Mouse (Mus musculus) cortical plate, adult 2 months (tissue): ENCODE results near the gene Fzd1. TPM values are rescaled to one million over a fixed set of nuclear protein-coding genes. Genes with fewer than 3 reads are reported as not detected.
A peak's percentile ranks its signal among the peaks of the same experiment; 100 is the strongest.

ENCODE experiments used
- H3K27ac ChIP-seq: fragments of 200-500 bp; 2 replicates; pipeline ENCODE4 v1.5.1; 2012; ENCODE audit warnings: low read length, control low read depth, inconsistent platforms; ENCODE audit not compliant: insufficient read depth
- H3K4me1 ChIP-seq: fragments of 200-500 bp; 2 replicates; pipeline ENCODE4 v1.6.1; 2011; ENCODE audit warnings: low read length; ENCODE audit not compliant: control insufficient read depth, insufficient read depth
- H3K4me3 ChIP-seq: fragments of 200-500 bp; 2 replicates; pipeline ENCODE4 v1.5.1; 2011; ENCODE audit warnings: mild to moderate bottlenecking, low read length, control low read depth; ENCODE audit not compliant: insufficient read depth
- CTCF ChIP-seq: fragments of 200-500 bp; IDR thresholded peaks from 2 replicates; pipeline ENCODE4 v1.5.1; 2011; ENCODE audit warnings: mild to moderate bottlenecking, control low read depth, low read length; ENCODE audit not compliant: insufficient read depth; ENCODE audit errors: extremely low read depth
- POLR2A ChIP-seq: fragments of 200-500 bp; IDR thresholded peaks from 2 replicates; pipeline ENCODE4 v1.6.1; 2011; ENCODE audit warnings: mild to moderate bottlenecking, low read length, control low read depth; ENCODE audit not compliant: insufficient read depth; ENCODE audit errors: extremely low read depth
- polyA plus RNA-seq: library from polyadenylated mRNA; depleted of rRNA; stranded (reverse); fragments of >200 nt; gene quantifications from 2 replicates; pipeline ENCODE4 v1.2.3, GENCODE M21; 2012

The Fzd1 gene
- polyA plus RNA-seq, 1 experiment: 8.1 TPM

DNA sequence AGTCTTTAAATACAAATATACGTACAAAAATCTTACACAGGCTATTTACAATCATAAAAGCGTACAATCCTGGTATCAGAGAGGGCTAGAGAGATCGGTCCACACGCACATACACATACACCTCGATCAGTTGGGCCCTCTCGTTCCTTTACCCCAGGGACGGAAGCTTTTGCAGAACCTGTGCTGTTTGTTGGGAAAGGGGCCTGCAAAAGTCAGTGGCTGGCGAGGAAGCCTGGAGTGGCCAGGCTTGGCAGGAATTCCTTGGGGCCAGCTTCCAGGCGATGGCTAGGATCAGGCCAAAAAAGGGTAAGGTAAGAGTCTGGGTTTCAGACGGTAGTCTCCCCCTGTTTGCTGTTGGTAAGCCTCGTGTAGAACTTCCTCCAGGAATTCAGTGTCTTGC, 2.5 kb downstream of the Fzd1 start:
- TF ChIP-seq CTCF (no peak), POLR2A (no peak)
- Histone ChIP-seq H3K27ac (no peak overlapping the region), H3K4me1 (peaks cover 1% of the 10 kb centered on the region; the same call in 1 of the 2 replicates), H3K4me3 (peak overlapping the region; percentile 53)

DNA sequence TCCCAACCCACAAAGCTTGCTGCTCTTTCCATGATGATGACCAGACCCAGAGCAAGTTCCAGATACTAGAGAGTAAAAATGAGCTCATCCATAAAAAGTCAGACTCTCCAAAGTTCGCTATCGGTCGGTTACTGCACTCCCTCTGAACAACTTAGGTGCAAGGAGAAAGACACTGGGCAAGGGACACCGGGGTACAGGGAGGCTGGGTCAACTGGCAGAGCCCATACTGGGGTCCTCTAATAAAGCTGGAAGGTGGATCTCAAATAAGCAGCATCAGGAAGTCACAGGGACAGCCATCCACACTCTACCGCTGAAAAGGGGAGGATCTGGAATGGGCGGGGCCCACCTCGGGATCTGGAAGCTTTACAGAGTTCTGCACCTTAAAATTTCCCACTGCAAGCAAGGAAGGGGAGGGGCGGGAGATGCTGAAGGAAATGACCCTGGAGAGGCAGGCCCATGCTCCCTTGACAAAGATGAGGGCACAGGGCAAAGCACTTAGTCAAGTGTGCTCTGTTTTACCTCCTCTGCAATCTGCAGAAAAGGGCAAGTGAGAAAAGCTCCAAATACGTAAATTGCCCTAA, 3.0 kb downstream of the Fzd1 start:
- Histone ChIP-seq H3K4me3 (peak overlapping the region; percentile 53), H3K4me1 (peaks cover 1% of the 10 kb centered on the region; the same call in 1 of the 2 replicates), H3K27ac (no peak overlapping the region)
- TF ChIP-seq CTCF (no peak), POLR2A (no peak)

DNA sequence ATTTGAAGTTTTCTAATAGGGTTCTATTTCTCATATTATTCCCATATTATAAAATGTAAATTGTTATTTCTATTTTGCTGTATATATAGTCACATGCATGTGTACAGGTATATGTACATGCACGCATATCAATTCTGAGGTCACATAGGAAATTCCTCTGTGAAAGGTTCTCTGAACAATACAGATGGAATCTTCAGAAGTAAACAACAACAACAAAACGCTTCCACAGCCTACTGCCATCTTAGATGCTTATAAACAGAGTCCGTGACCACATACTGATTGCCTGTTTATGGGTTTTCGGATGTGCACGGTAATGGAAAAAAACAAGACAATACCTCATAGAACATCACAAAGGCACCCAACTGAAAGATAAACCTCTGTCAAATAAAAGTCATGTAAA, 4.7 kb downstream of the Fzd1 start:
- no peak for TF ChIP-seq CTCF
- no peak for TF ChIP-seq POLR2A
- Histone ChIP-seq H3K27ac (no peak overlapping the region), H3K4me3 (no peak overlapping the region), H3K4me1 (0 out of 2 replicates have a peak, but pooled peaks cover 1% of the 10 kb centered on the region)

DNA sequence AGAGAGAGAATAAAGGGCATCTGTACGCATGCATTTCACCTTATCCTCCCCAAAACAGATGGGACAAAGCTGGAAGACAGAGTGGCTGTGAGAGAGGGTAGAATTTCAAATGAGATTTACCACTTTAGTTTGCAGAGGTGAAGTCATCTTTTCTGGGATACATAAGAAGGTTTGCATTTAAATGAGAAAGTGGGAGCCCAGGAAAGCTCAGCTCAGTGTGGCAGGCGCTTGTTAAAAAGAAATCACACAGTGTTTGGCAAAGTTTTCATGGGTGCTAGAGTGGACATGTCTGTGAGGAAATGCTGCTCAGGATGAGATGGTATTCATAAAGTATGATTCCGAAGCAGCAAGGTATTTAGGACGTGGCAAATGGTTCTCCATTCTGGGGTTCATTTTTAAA, 15.1 kb downstream of the Fzd1 start:
- TF ChIP-seq POLR2A: no peak
- no peak for TF ChIP-seq CTCF
- H3K27ac ChIP-seq: no peak overlapping the region
- no peaks in the 10 kb centered on the region for H3K4me1 ChIP-seq
- H3K4me3 ChIP-seq: no peak overlapping the region

DNA sequence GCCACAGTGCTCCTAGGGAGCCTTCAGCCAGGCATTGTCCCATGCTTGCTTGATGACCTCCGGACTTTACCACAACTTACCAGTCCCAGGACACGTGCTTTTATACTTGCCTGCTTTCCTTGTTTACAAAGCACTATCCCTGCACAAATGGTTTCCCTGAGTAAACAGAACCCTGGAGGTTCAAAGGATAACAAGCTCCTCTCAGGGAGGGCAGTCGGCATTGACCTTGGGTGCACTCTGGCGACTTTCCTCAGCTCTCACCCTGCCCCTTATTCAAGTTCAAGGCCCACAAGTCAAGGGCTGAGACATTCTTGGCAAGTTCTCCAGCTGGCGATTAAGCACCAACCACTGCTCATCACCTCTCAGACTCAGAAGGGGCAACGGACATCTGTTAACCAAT, 20.8 kb downstream of the Fzd1 start:
- Histone ChIP-seq H3K4me3 (no peak overlapping the region), H3K27ac (no peak overlapping the region), H3K4me1 (no peaks in the 10 kb centered on the region)
- no peak for TF ChIP-seq POLR2A
- TF ChIP-seq CTCF: no peak

DNA sequence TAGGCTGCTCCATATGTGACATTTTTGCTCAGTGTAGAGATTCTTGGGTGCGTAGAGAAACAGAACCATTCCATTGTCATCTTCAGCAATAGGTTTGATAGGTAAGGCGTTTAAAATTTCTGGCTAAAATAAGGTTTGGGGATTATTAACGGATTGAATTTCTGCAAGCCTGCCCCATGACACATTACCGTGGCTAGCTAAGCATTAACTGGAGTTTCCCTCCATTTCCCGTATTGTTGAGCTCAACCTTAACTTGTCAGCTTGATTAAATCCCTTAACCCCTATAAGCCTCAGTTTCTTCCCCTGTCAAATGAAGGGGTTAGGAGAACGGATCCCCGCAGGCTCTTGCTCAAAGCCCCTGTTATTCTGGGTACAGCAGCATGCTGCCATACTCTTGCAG, 22.4 kb downstream of the Fzd1 start:
- Histone ChIP-seq H3K4me3 (no peak overlapping the region), H3K27ac (no peak overlapping the region), H3K4me1 (no peaks in the 10 kb centered on the region)
- TF ChIP-seq CTCF (no peak), POLR2A (no peak)

DNA sequence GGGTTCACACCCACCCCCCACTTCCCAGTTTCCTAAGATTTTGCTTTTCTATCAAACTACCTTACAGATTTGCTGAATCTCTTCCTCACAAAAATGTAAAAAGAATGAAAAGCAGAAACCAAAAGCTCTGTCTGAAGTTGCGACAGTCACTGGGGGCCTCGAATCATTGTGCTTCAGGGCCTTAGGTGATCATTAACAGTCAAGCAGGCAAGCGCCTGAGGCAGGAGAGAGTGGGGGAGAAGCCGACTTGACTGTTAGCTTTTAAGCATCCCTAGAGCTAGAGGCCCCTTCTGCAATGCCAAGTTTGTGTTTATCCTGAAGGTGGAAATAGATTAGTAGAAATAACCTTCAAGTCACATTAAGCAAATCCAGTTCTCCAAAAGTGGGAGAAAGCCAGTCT, 24.6 kb downstream of the Fzd1 start:
- Histone ChIP-seq H3K27ac (no peak overlapping the region), H3K4me3 (no peak overlapping the region), H3K4me1 (no peaks in the 10 kb centered on the region)
- TF ChIP-seq CTCF (no peak), POLR2A (no peak)

DNA sequence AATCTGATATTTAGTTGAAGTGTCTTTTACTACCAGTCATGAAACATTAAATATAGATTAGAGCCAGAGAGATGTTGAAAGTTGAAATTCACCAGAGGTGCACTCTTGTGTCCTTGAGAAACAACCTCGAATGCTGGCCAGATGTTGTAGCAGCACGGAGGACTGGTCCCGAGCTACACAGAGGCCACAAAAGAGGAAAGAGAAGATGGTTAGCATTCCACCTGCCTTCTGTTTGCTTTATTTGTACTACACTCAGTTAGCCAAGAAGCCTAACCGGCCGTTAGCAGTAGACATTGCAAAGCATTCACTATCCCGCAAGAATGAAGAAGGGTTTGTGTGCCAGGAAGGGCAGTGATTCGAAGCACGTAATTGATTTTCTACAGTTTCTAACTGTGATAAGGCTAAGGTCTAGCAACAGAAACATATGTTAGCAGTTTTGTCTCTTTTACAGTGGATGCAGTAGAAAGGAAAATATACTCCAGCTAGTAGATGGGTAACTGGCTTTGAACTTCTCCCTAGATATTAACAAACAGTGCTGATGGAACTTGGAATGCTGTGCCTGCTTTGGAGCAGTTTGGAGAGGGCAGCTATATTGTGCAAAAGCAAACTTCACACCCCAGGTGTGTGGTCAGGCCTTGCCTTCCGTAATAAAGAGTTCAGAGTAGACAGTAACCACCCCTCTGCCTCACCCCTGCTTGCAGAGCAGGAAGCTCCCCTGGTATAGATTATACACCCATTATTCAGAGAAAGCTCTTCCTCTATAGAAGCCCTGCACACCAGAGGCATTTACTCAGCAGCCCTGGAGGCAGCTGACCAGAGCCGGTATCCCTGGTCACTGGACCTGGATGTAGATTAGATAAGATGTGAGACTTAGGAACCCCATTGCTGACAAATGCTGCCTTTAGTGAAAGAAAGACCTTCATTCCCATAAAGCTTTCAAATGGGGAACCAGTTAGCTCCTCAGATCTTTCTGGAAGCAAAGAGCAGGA, 25.3 kb downstream of the Fzd1 start:
- H3K27ac ChIP-seq: no peak overlapping the region
- no peak overlapping the region for H3K4me3 ChIP-seq
- H3K4me1 ChIP-seq: no peaks in the 10 kb centered on the region
- TF ChIP-seq POLR2A (no peak), CTCF (no peak)

DNA sequence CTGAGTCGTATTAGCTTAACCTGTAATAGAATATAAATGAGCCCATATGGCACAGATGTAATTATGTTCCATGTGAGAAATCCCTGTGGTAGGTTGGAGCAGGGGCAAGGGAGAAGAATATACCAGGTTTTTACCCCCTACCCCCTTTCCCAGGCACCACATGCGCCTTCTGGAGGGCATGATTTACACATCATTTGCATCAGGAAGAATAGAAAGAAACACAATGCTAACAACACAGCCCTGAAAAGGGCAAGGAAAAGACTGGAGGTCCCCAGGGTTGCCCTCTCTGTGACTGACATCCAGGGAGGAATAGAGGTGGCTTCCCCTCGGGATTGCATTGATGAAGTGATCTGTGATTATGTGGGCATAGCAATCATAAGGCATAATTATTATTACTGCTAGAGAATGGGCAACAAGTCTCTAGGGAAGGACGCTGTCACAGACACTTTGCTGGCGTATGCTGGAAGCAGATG, 26.1 kb downstream of the Fzd1 start:
- Histone ChIP-seq H3K4me3 (no peak overlapping the region), H3K4me1 (no peaks in the 10 kb centered on the region), H3K27ac (no peak overlapping the region)
- TF ChIP-seq POLR2A (no peak), CTCF (no peak)

DNA sequence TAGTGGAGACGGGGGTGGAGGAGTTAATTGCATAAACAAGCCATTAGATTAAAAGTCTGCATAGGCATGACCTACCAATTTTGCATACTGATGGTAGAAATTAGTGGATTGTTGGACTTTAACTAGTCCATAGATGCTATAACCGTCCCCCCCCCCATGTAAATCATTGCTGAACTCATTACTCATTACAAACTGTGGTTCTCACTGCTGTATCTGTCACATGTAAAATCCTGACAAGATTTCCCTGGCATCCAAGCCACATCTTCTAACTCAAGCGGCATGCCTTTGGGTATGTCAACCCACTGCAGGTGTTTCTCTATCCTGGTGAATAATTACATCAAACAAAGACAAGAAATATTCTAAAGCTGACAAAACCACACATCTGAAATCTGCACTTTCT, 26.8 kb downstream of the Fzd1 start:
- TF ChIP-seq POLR2A: no peak
- TF ChIP-seq CTCF: no peak
- H3K4me1 ChIP-seq: no peaks in the 10 kb centered on the region
- H3K27ac ChIP-seq: no peak overlapping the region

More for the DNA sequence above, 26.8 kb downstream of the Fzd1 start:
- no peak overlapping the region for H3K4me3 ChIP-seq
